Mouse (Mus musculus): ENCODE data around the gene Runx3. TPM values are rescaled to one million over a fixed set of nuclear protein-coding genes. Genes with fewer than 3 reads are reported as not detected.
"Not testable (repeated sequence)": the region's sequence is repeated elsewhere in the genome, so short reads cannot be mapped to it uniquely, and the experiment has no call there.

Gene Runx3
- total RNA-seq, 2 experiments from 2014 or later, result 0.51 to 7.3 TPM

- no peak for ATAC-seq (replicated peaks; ENCODE audit: low FRiP score, poor library complexity, severe bottlenecking)
Observed at GRCm38 (mm10) chr4:135166413-135167225, 46.2 kb downstream of the Runx3 start.

- no peak for ATAC-seq (replicated peaks; ENCODE audit: low FRiP score, poor library complexity, severe bottlenecking)
Observed at GRCm38 (mm10) chr4:135167816-135168527, 47.5 kb downstream of the Runx3 start.

GRCm38 (mm10) chr4:135169096-135169495 lies 48.6 kb downstream of the Runx3 start:
- ATAC-seq (replicated peaks; ENCODE audit: low FRiP score, poor library complexity, severe bottlenecking), result no peak

- ATAC-seq (replicated peaks; ENCODE audit: low FRiP score, poor library complexity, severe bottlenecking), result no peak
Observed at GRCm38 (mm10) chr4:135169501-135169900, 49.0 kb downstream of the Runx3 start.

- ATAC-seq (replicated peaks; ENCODE audit: low FRiP score, poor library complexity, severe bottlenecking), result peak; percentile 41; the same call in 1 of the 2 replicates
Observed at GRCm38 (mm10) chr4:135171304-135171875, 50.9 kb downstream of the Runx3 start.

GRCm38 (mm10) chr4:135175406-135176120 lies 55.1 kb downstream of the Runx3 start:
- ATAC-seq (replicated peaks; ENCODE audit: low FRiP score, poor library complexity, severe bottlenecking), result no peak

GRCm38 (mm10) chr4:135177568-135177967 lies 57.1 kb downstream of the Runx3 start:
- no peak for ATAC-seq (replicated peaks; ENCODE audit: low FRiP score, poor library complexity, severe bottlenecking)

GRCm38 (mm10) chr4:135179077-135179481 lies 58.6 kb downstream of the Runx3 start:
- ATAC-seq (replicated peaks; ENCODE audit: low FRiP score, poor library complexity, severe bottlenecking), result 0 out of 2 replicates have a peak, but pooled peaks have one; percentile 39

GRCm38 (mm10) chr4:135181819-135182218 lies 61.4 kb downstream of the Runx3 start:
- ATAC-seq (replicated peaks; ENCODE audit: low FRiP score, poor library complexity, severe bottlenecking), result no peak

GRCm38 (mm10) chr4:135184277-135184676 lies 63.8 kb downstream of the Runx3 start:
- ATAC-seq (replicated peaks; ENCODE audit: low FRiP score, poor library complexity, severe bottlenecking), result not testable (repeated sequence)

- no peak for ATAC-seq (replicated peaks; ENCODE audit: low FRiP score, poor library complexity, severe bottlenecking)
Observed at GRCm38 (mm10) chr4:135189452-135190008, 69.1 kb downstream of the Runx3 start.

- ATAC-seq (replicated peaks; ENCODE audit: low FRiP score, poor library complexity, severe bottlenecking), result no peak; the same call in 1 of the 2 replicates
Observed at GRCm38 (mm10) chr4:135190364-135190763, 69.9 kb downstream of the Runx3 start.

- no peak for ATAC-seq (replicated peaks; ENCODE audit: low FRiP score, poor library complexity, severe bottlenecking)
Observed at GRCm38 (mm10) chr4:135191185-135191584, 70.7 kb downstream of the Runx3 start.

GRCm38 (mm10) chr4:135191604-135192003 lies 71.2 kb downstream of the Runx3 start:
- no peak for ATAC-seq (replicated peaks; ENCODE audit: low FRiP score, poor library complexity, severe bottlenecking)

GRCm38 (mm10) chr4:135192841-135193240 lies 72.4 kb downstream of the Runx3 start:
- no peak for ATAC-seq (replicated peaks; ENCODE audit: low FRiP score, poor library complexity, severe bottlenecking)

GRCm38 (mm10) chr4:135197857-135198256 lies 77.4 kb downstream of the Runx3 start:
- no peak for ATAC-seq (replicated peaks; ENCODE audit: low FRiP score, poor library complexity, severe bottlenecking)

- no peak for ATAC-seq (replicated peaks; ENCODE audit: low FRiP score, poor library complexity, severe bottlenecking)
Observed at GRCm38 (mm10) chr4:135201771-135202170, 81.3 kb downstream of the Runx3 start.

- no peak for ATAC-seq (replicated peaks; ENCODE audit: low FRiP score, poor library complexity, severe bottlenecking)
Observed at GRCm38 (mm10) chr4:135203279-135203678, 82.8 kb downstream of the Runx3 start.

GRCm38 (mm10) chr4:135203806-135204560 lies 83.5 kb downstream of the Runx3 start:
- ATAC-seq (replicated peaks; ENCODE audit: low FRiP score, poor library complexity, severe bottlenecking), result no peak

Data from erythroblast, adult 5-6 weeks (primary cell).